Mouse (Mus musculus) kidney, adult 2 months (tissue): ENCODE data around the gene Tbc1d1.

Experiments
- CTCF ChIP-seq: fragments of 200-500 bp; conservative IDR thresholded peaks from 2 replicates; pipeline ENCODE4 v1.5.1; 2011; ENCODE audit warnings: low read depth, mild to moderate bottlenecking, control low read depth, low read length, moderate library complexity, mixed read lengths; ENCODE audit not compliant: insufficient read depth, insufficient read length
- POLR2A ChIP-seq: fragments of 200-500 bp; IDR thresholded peaks from one replicate; pipeline ENCODE4 v1.6.1; 2011; ENCODE audit warnings: low read depth, low read length, control low read depth

DNA sequence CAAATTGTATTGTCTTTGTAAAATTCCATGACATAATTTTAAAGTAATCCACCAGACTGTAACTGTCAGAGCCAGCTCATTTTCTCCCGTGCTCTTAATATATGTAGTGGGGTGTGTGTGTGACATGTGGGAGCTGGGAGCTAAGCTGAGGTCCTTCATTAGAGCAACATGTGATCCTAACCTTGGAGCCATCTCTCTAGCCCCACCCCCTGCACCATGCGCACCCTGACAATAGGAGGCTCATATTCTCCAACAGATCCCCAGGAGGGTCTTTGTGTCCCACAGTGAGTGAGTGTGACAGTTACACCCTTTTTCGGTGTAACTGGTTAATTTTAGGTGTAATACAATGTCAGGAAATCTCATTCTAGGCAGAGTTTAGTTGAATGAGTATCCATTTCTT, 16.8 kb downstream of the Tbc1d1 start:
- TF ChIP-seq CTCF: no peak
- no peak for TF ChIP-seq POLR2A
